Mouse (Mus musculus): ENCODE results near the gene Utp14a. TPM values are rescaled to one million over a fixed set of nuclear protein-coding genes. Genes with fewer than 3 reads are reported as not detected.
A peak's percentile ranks its signal among the peaks of the same experiment; 100 is the strongest.
"Not testable (repeated sequence)": the region's sequence is repeated elsewhere in the genome, so short reads cannot be mapped to it uniquely, and the experiment has no call there.

The Utp14a gene
- 19.0 and 20.9 TPM in 2 replicates for polyA plus RNA-seq (2015; fragmentation: Nextera tagmentation; extraction: Ambion mirVana)

DNA sequence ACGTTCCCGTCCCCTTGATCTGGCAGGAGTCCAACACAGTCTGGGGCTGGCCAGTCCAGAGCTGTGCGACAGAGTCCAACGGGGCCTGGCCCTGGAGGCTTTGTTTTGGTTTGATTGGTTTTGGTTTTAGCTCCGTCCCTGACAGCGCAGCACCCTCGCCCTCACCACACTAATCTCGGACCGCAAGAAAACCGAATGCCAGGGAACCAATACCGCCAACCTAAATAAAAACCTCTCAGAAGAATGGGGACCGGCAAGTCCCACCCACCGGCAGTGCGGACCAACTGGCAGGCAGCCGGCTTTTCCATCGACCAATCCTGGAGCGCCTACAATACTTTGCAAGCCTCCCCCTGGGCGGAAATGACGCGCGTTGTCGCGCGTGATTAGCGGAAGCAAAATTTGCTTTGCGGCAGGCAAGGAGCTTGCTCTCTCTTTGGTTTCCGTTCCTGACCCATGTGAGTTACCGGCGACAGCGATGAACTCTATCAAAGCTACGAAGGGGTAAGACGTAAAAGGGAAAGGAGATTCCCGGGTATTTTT, at the start of gene Utp14a:
Gene Utp14a (plus strand): TSS at position 395 of the 540 bp plus-strand sequence.
- Histone ChIP-seq H3K4me3 (replicated peaks) (peak within 1 kb of the TSS; percentile 52), H3K4me2 (replicated peaks) (peak within 1 kb of the TSS; percentile 60), H3K27ac (peak within 1 kb of the TSS; percentile 84), H3K27me3 (no peaks in the 10 kb centered on the region), H3K36me3 (peaks cover 4% of the 10 kb centered on the region; the same call in 1 of the 2 replicates), H3K4me1 (replicated peaks) (peaks cover 9% of the 10 kb centered on the region), H3K9me3 (no peaks in the 10 kb centered on the region), H3K9ac (replicated peaks) (peak within 1 kb of the TSS; percentile 59)
- ATAC-seq: peak; percentile 100
- 15% methylated on average over 33 of the region's 33 CpGs for WGBS

DNA sequence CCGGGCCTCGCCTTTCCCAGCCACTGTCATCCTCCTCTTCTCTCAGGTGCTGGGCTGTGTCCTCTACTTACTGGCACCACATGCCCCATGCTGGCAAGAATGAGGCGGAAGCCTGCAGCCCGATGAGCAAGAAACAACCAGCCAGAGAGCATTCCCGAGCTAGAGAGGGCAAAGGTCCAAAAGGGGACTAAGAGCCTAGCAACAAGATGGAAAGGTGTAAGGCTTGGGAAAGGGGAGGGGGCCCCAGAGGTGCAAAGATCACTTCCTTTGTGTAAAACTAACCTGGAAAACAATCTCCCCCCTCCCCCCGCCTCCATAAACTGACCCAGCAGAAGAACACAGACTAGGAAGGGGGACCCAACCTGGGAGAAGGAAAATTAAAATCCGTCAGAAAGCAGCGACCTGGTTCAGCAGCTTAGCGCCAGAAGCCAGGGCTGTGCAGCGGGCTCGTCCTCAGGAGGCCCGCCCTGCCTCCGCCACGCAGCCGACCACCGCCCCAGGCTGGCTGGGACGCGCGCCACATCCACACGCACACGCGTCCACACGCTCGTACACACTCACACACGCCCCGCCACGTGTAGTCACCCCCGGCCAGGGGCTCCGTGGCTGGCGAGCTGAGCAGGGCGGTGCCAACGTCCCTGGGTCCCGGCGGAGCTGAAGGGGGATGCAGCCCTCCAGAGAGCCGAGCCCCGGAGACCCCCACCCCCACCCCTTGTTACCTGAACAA, 48.7 kb upstream of the Utp14a start:
- H3K9ac ChIP-seq (replicated peaks): peak overlapping the region; percentile 73
- H3K4me1 ChIP-seq (replicated peaks): peaks cover 26% of the 10 kb centered on the region
- peak overlapping the region; percentile 68 for H3K27ac ChIP-seq
- H3K4me2 ChIP-seq (replicated peaks): peak overlapping the region; percentile 58
- no peaks in the 10 kb centered on the region for H3K27me3 ChIP-seq
- peak; percentile 90 for ATAC-seq
- H3K9me3 ChIP-seq: no peaks in the 10 kb centered on the region
- peaks cover 3% of the 10 kb centered on the region; the same call in 1 of the 2 replicates for H3K36me3 ChIP-seq
- 21% methylated on average over 36 of the region's 36 CpGs for WGBS
- H3K4me3 ChIP-seq (replicated peaks): peak overlapping the region; percentile 62

DNA sequence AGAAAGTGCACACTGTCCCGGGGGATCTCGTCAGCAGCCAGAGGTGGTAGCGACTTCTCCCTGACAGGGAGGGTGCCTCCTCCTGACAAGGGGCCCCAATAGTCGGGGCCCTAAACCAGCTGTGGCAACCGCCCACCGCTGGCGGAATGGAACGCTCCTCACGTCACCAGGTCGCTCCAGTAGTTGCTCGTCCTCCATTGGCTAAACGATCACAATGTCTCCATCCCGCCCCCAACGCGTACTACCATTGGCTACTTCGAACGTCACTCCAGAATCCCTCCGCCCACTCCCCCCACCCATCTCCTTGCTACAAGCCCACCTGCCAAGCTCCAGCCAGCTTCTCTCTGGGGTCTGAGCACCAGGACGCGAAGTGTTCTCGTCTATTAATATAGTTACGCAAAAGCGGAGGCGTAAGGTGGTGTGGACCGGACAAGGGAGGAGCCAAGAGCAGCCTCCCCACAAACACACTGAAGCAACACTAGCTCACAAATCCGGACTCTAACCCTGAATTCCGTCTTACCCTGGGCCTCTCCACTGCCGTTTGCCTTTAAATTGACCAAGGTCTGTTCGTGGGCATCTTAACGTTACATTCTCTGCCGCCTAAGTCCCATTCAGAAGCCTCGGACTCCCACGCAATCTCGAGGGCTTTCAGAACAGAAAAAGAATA, 48.0 kb upstream of the Utp14a start, which contains the start of gene Zdhhc9:
Gene Zdhhc9 (minus strand): TSS at position 360 of the 667 bp plus-strand sequence.
- Histone ChIP-seq H3K27ac (peak within 1 kb of the TSS; percentile 68), H3K4me1 (replicated peaks) (peaks cover 26% of the 10 kb centered on the region), H3K9me3 (no peaks in the 10 kb centered on the region), H3K36me3 (peaks cover 3% of the 10 kb centered on the region; the same call in 1 of the 2 replicates), H3K4me3 (replicated peaks) (peak within 1 kb of the TSS; percentile 62), H3K9ac (replicated peaks) (peak within 1 kb of the TSS; percentile 73), H3K27me3 (no peaks in the 10 kb centered on the region), H3K4me2 (replicated peaks) (peak within 1 kb of the TSS; percentile 58)
- 18% methylated on average over 34 of the region's 34 CpGs for WGBS
- peak; percentile 99 for ATAC-seq

- ATAC-seq; H3K36me3 ChIP-seq; H3K27ac ChIP-seq; H3K27me3 ChIP-seq; H3K9ac ChIP-seq (replicated peaks); H3K9me3 ChIP-seq; H3K4me2 ChIP-seq (replicated peaks); H3K4me3 ChIP-seq (replicated peaks): not testable (repeated sequence)
- WGBS: 90% methylated on average over 2 of the region's 4 CpGs
- H3K4me1 ChIP-seq (replicated peaks): peaks cover 26% of the 10 kb centered on the region
Observed at GRCm38 (mm10) chrX:48209746-48210145, 46.9 kb upstream of the Utp14a start.

DNA sequence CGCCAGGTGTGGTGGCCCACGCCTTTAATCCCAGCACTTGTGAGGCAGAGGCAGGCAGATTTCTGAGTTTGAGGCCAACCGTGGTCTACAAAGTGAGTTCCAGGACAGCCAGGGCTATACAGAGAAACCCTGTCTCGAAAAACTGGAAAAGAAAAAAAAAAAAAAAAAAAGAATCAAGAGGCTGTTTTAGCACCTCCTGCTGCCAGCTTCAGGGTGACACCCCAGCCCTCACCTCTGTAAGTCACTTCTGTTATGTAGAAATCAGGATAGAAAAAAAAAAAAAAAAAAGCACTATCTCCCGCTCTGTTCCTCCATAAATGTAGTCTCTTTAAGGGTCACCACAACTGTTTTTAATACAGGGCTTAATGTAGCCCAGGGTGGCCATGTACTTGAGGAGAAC, 37.2 kb upstream of the Utp14a start:
- Histone ChIP-seq H3K9me3 (no peaks in the 10 kb centered on the region), H3K27ac (no peak overlapping the region), H3K27me3 (no peaks in the 10 kb centered on the region), H3K9ac (replicated peaks) (no peak overlapping the region), H3K4me2 (replicated peaks) (no peak overlapping the region), H3K4me1 (replicated peaks) (no peaks in the 10 kb centered on the region), H3K36me3 (no peaks in the 10 kb centered on the region), H3K4me3 (replicated peaks) (no peak overlapping the region)
- WGBS: 82% methylated on average over 5 of the region's 5 CpGs
- no peak for ATAC-seq

DNA sequence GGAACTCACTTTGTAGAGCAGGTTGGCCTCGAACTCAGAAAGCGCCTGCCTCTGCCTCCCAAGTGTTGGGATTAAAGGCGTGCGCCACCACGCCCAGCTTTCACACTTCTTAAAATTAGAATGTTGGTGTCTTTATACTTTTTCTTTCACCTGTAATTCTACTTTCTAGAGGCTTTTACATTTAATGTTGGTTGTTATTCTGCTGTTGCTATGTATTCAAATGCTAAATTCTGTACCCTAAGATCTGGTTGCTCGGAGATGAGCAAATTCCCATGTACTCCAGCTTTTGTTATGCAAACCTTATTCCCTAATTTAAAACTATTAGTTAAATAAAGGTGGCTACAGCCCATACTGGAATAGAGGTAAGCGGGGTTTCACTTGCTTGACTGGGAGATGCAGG, 34.0 kb upstream of the Utp14a start:
- H3K9me3 ChIP-seq: no peaks in the 10 kb centered on the region
- 75% methylated on average over 7 of the region's 7 CpGs for WGBS
- H3K36me3 ChIP-seq: no peaks in the 10 kb centered on the region
- no peak overlapping the region for H3K4me3 ChIP-seq (replicated peaks)
- no peak overlapping the region for H3K9ac ChIP-seq (replicated peaks)
- no peaks in the 10 kb centered on the region for H3K4me1 ChIP-seq (replicated peaks)
- no peak overlapping the region for H3K4me2 ChIP-seq (replicated peaks)
- H3K27ac ChIP-seq: no peak overlapping the region
- no peak for ATAC-seq
- H3K27me3 ChIP-seq: no peaks in the 10 kb centered on the region

DNA sequence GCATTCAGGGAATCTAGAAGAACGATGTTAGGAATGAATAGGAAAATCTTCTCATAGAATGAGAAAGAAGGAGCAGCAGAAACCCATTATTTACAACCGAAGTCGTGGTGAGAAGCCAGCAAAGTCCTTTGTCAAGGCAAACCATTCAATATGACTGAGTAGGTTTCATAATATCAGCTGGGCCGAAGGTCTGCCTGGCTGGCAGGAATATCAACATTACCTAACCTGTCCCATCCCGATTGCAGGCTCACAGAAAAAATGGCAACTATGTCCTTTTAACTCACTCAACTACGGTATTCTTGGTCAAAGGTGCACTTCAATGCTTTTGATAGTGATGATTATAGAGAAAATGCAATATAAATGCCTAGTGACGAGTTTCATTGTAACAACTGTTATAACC, 30.4 kb upstream of the Utp14a start:
- Histone ChIP-seq H3K9me3 (no peaks in the 10 kb centered on the region), H3K4me1 (replicated peaks) (no peaks in the 10 kb centered on the region), H3K9ac (replicated peaks) (no peak overlapping the region), H3K27ac (no peak overlapping the region), H3K27me3 (no peaks in the 10 kb centered on the region), H3K36me3 (no peaks in the 10 kb centered on the region), H3K4me3 (replicated peaks) (no peak overlapping the region), H3K4me2 (replicated peaks) (no peak overlapping the region)
- WGBS: 81% methylated on average over 7 of the region's 7 CpGs
- ATAC-seq: no peak

DNA sequence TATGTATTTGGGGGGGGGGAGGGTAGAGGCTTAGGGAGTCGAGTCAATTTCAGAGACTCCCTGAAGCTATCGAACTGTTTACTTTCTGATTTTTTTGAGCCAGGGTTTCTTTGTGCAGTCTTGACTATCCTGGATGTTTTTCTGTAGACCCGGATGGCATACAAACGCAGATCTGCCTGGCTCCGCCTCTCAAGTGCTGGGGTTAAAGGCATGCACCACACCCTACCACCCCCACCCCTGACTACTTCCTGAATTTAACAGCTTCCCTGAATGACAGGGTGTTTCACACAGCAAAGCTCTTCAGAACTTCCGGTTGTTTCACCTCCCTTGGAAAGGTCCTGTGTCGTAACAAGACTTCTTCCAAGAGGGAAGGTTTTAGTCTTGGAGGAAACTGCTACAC, 22.2 kb upstream of the Utp14a start:
- Histone ChIP-seq H3K4me3 (replicated peaks) (no peak overlapping the region), H3K9ac (replicated peaks) (no peak overlapping the region), H3K9me3 (no peaks in the 10 kb centered on the region), H3K27me3 (no peaks in the 10 kb centered on the region), H3K36me3 (no peaks in the 10 kb centered on the region), H3K27ac (no peak overlapping the region), H3K4me2 (replicated peaks) (no peak overlapping the region), H3K4me1 (replicated peaks) (no peaks in the 10 kb centered on the region)
- no peak for ATAC-seq
- WGBS: 72% methylated on average over 7 of the region's 7 CpGs

DNA sequence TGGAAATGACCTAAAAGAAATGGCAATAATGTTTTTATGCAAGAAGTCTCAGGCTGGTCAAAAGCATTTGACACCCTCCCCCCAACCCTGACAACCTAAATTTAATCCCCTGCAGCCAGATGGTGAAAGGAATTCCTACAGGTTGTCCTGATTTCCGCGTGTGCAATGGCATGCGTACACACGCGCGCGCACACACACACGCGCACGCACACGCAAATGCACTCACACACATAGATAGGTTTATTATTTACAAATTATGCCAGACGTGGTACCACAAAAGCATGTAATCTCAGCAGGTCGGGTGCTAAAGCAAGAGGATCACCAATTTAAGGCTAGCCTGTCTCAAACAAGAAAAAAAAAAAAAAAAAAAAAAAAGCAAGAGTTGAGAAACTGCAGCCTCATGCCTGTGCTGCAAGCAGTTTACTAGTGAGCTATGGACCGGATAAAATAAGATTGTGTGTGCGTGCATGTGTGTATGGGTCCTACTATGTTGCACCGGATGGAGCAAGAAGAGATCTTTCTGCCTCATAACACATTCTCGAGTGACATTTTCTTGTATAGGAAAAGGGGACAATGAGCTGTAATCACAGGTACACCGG, 733 bp upstream of the Utp14a start:
- peaks cover 9% of the 10 kb centered on the region for H3K4me1 ChIP-seq (replicated peaks)

DNA sequence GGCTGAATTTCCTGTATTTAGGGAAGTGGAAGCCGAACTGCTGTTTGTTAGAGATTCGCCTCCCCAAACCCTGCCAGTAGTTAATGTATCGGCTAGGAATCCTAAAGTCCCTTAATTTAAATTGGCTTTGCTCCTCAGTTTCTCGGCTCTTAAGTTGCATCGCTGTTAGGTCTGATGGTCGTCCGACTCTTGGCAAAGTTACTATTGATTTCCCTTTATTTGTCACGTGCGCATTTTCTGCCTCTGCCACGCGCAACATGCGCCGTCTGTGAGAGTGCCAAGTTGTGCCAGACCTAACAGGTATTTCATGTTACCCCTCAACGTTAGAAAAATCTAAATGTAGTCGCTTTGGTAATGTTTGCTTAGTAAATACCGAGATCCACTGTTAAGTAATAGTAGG, 349 bp downstream of the Utp14a start:
- peak; percentile 25; the same call in 1 of the 2 replicates for ATAC-seq
- Histone ChIP-seq H3K9me3 (no peaks in the 10 kb centered on the region), H3K4me2 (replicated peaks) (peak overlapping the region; percentile 57), H3K4me1 (replicated peaks) (peaks cover 9% of the 10 kb centered on the region), H3K27me3 (no peaks in the 10 kb centered on the region), H3K4me3 (replicated peaks) (peak overlapping the region; percentile 52), H3K27ac (no peak overlapping the region; the same call in 1 of the 2 replicates), H3K9ac (replicated peaks) (peak overlapping the region; percentile 59), H3K36me3 (peaks cover 4% of the 10 kb centered on the region; the same call in 1 of the 2 replicates)
- 18% methylated on average over 16 of the region's 16 CpGs for WGBS

More for the DNA sequence above, 733 bp upstream of the Utp14a start:
- peak; percentile 75 for ATAC-seq
- Histone ChIP-seq H3K36me3 (no peaks in the 10 kb centered on the region), H3K9ac (replicated peaks) (peak overlapping the region; percentile 57; the same call in 1 of the 2 replicates), H3K4me3 (replicated peaks) (peak overlapping the region; percentile 52), H3K27me3 (no peaks in the 10 kb centered on the region), H3K4me2 (replicated peaks) (peak overlapping the region; percentile 60), H3K27ac (peak overlapping the region; percentile 84), H3K9me3 (no peaks in the 10 kb centered on the region)
- WGBS: 26% methylated on average over 18 of the region's 18 CpGs

- Histone ChIP-seq H3K4me3 (replicated peaks) (no peak overlapping the region), H3K4me2 (replicated peaks) (no peak overlapping the region), H3K27me3 (no peaks in the 10 kb centered on the region), H3K27ac (no peak overlapping the region), H3K4me1 (replicated peaks) (no peaks in the 10 kb centered on the region), H3K36me3 (peaks cover 26% of the 10 kb centered on the region), H3K9me3 (no peaks in the 10 kb centered on the region), H3K9ac (replicated peaks) (no peak overlapping the region)
- 88% methylated on average over 4 of the region's 4 CpGs for WGBS
- ATAC-seq: no peak
Observed at GRCm38 (mm10) chrX:48271671-48272070, 15.0 kb downstream of the Utp14a start.

GRCm38 (mm10) chrX:48274634-48275033, 18.0 kb downstream of the Utp14a start:
- ATAC-seq: no peak
- Histone ChIP-seq H3K4me2 (replicated peaks) (no peak overlapping the region), H3K9me3 (no peaks in the 10 kb centered on the region), H3K4me1 (replicated peaks) (no peaks in the 10 kb centered on the region), H3K36me3 (peaks cover 21% of the 10 kb centered on the region), H3K4me3 (replicated peaks) (no peak overlapping the region), H3K9ac (replicated peaks) (no peak overlapping the region), H3K27me3 (no peaks in the 10 kb centered on the region), H3K27ac (no peak overlapping the region)
- 86% methylated on average over 10 of the region's 10 CpGs for WGBS

All from midbrain, embryonic 13.5 days (tissue).